Mouse (Mus musculus): ENCODE measurements around the gene Utrn.

- TF ChIP-seq CTCF (conservative IDR thresholded peaks at IDR 0.05 in 1 of 2, IDR thresholded peaks at IDR 0.05 in 1 of 2; ENCODE audit: low read depth in 2 of 2, low read length in 2 of 2) = no peak
- no peak for TF ChIP-seq POLR2A (IDR thresholded peaks at IDR 0.05; ENCODE audit: low read depth, low read length)
- no peak for TF ChIP-seq EP300 (IDR thresholded peaks at IDR 0.05; ENCODE audit: low read length)
- no peak for TF ChIP-seq NRF1 (IDR thresholded peaks at IDR 0.05; ENCODE audit: low read depth, low read length)
- no peak for TF ChIP-seq SMC3 (IDR thresholded peaks at IDR 0.05; ENCODE audit: low read depth, low read length)
- TF ChIP-seq USF1 (IDR thresholded peaks at IDR 0.05; ENCODE audit: low read depth, low read length) = no peak
Observed at GRCm38 (mm10) chr10:12726041-12726608, 143.0 kb downstream of the Utrn start.
